Mouse (Mus musculus): ENCODE results near the gene Ifrd2. TPM values are rescaled to one million over a fixed set of nuclear protein-coding genes. Genes with fewer than 3 reads are reported as not detected.

Gene Ifrd2
- total RNA-seq, 4 experiments from 2014 or later: 51.3 to 56.2 (median 54.0) TPM

DNA sequence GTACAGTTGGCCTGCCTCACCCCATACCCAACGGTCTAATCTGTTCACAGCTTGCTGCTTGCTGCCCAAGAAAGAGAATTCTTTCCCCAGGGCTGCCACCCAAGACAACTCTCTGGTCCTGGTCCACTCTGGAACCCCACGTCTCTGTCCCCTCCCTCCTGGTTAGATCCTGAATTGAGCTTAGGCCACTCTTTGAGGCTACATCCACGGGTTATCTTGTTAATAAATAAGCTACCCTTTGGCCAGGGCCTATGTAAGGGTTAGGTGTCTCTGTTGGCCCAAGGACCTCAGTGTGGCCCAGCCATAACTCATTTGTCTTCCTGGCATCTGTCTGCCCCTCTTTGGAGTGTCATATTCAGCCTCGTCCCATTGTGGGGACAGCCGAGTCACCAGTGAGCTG is 10.9 kb downstream of the Ifrd2 start:
- DNase-seq (ENCODE audit: low spot score in 2 of 2): no peak

- no peak for DNase-seq (ENCODE audit: low spot score in 2 of 2)
These were observed 12.0 kb downstream of the Ifrd2 start for GRCm38 (mm10) chr9:107599433-107599832.

DNA sequence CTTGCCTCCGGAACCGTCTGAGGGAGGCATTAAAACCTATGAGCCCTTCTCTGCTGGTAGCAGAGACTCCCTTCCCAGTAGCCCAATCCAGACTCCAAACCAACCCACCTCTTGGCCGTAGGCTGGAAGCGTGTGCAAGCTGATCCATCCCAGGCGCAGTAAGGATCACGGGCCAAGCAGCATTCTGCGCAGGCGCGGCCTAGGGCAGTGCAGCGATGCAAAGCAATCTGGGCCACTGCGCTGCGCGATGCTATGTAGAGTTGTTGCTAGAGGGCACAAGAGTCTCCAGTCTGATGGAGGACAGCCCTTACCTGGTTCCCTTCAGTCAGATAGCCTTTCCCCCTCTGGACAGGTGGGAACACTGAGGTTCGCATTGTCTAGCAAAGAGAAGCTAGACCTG is 12.4 kb downstream of the Ifrd2 start:
- no peak for DNase-seq (ENCODE audit: low spot score in 2 of 2)

- no peak for DNase-seq (ENCODE audit: low spot score in 2 of 2)
These were observed 13.3 kb downstream of the Ifrd2 start for GRCm38 (mm10) chr9:107600745-107601144.

- DNase-seq (ENCODE audit: low spot score in 2 of 2): no peak
These were observed 13.8 kb downstream of the Ifrd2 start for GRCm38 (mm10) chr9:107601275-107601674.

- peak; percentile 87 to 88 for DNase-seq (ENCODE audit: low spot score in 2 of 2)
These were observed 14.7 kb downstream of the Ifrd2 start for GRCm38 (mm10) chr9:107602068-107602648.

GRCm38 (mm10) chr9:107603251-107603650 is 15.8 kb downstream of the Ifrd2 start:
- DNase-seq (ENCODE audit: low spot score in 2 of 2): no peak

- DNase-seq (ENCODE audit: low spot score in 2 of 2): no peak
These were observed 17.7 kb downstream of the Ifrd2 start for GRCm38 (mm10) chr9:107605041-107605661.

DNA sequence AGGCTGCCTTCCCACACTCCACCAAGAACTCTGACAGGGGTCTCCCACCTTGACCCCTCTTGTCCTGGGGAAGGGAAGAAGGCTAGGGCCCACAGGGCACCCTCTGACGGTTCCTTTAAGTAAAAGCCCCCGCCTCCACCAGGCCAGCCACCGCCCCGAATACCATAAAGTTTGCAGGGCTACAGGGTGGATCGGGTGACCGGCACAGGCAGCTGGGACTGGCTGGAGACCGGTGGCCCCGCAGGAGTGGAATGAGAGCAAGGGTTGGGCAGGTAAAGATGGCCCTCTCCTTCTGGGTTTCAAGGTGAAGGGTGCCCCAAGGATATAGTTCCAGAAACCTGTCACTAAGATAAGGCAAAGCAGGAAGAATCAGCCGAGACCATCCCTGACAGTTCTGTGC is 19.1 kb downstream of the Ifrd2 start:
- DNase-seq (ENCODE audit: low spot score in 2 of 2): no peak

- DNase-seq (ENCODE audit: low spot score in 2 of 2): no peak
These were observed 19.6 kb downstream of the Ifrd2 start for GRCm38 (mm10) chr9:107607036-107607435.

- no peak for DNase-seq (ENCODE audit: low spot score in 2 of 2)
These were observed 20.3 kb downstream of the Ifrd2 start for GRCm38 (mm10) chr9:107607653-107608245.

DNA sequence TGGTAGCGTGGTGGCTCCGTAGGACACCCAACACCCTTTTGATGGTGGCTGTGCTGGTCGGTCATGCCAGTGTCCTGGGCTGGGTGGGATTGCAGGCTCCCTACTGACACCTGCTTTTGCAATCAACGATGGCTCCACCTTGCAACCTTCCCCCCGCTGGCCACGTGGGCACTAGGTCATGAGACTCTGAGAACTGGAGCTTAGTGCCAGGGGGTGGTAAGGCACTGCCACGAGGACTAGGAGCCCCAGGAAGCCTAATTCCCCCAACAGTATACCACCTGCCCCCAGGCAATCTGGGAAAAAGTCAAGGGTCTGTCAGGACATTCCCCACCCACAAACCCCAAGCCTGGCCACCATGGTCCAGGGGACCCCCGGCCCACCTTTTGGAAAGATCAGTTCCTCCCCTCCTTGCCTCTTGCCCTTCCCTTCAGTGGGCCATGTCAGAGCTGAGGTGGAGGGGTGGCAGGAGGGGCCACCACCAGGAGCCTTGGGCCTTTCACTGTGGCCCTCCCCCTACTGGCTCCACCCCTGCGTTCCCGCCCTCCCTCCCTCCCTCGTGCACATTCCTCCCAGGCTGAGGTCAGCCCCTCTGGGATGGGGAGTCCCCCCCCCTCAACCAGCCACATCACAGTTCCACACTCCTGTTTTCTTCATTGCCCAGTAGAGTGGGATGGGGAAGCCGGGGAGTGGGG is 21.4 kb downstream of the Ifrd2 start, which contains the start of gene Sema3b:
Gene Sema3b (minus strand): TSS at position 489 of the 692 bp plus-strand sequence.
- DNase-seq (ENCODE audit: low spot score in 2 of 2): no peak

GRCm38 (mm10) chr9:107609433-107609830 is 22.0 kb downstream of the Ifrd2 start:
- DNase-seq (ENCODE audit: low spot score in 2 of 2): no peak

DNA sequence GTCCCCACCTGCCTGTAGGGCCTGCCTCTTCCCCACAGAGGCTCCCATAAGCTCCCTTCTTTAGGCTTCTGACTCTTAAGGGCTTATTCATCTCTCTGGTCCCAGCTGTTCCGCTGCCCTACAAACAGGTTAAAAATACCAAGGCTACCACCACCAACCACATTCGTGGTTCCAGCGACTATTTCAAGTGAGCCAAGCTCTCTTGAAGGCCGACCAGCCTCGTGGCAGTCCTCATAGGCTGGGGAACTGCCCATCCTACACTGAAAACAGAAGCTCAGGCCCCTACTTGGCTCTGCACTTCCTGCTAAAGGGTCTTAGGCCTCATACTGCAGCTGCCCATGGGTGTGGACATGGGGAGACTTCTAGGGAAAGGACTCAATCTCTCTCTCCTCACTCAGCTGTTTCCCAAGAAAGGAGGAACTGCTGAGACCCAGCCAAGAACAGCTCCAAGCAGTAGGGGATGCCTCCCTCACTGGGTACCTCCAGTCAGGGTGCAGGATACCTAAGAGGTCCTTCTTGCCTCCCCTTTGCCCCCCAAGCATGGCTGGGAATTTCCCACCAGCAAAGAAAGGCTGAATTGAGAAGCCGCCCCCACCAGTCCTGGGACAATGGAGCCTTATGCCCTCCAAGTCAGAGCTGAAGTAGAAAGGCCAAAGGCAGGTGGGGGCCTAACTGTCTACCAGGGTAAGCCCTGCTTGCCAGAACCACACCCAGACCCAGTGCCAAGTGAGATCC is 24.2 kb downstream of the Ifrd2 start:
- DNase-seq (ENCODE audit: low spot score in 2 of 2): no peak

DNA sequence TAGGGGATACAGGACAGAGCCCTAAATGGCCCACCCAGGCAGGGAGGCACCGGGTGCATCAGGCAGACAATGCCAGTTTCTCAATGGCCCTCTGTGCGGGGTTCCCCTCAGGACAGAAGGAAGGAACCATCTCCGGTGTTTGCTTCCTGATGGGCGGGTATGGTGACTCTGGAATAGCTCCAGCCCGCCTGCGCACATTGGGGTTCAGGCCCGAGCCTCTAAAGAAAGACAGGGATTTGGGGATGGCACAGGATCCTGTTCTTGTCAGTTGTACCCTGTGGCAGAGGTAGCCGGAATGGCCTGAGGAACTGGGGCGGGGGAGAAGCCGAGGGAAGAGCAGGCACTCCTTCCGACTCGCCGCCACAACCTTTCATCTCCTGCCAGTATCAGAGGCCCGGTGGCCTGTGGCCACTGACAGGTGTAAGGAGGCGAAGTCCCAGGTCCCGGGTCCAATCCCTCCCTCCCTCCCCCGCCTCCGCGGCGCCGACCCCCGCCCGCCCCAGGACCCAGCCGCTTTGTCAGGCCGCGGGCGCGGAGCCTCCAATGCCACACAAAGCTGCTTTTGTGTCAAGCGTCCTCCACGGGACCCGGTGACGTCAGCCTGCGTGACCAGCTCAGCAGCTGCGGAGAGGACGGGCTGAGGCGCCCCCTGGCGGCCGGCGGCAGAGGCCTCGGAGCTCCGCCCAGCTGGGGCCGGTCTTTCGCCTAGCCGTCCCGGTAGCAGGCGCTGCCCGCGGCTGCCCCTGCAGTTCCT is 24.9 kb downstream of the Ifrd2 start:
- peak; percentile 95 to 97 for DNase-seq (ENCODE audit: low spot score in 2 of 2)

GRCm38 (mm10) chr9:107612945-107613569 is 25.6 kb downstream of the Ifrd2 start:
- DNase-seq (ENCODE audit: low spot score in 2 of 2): no peak

DNA sequence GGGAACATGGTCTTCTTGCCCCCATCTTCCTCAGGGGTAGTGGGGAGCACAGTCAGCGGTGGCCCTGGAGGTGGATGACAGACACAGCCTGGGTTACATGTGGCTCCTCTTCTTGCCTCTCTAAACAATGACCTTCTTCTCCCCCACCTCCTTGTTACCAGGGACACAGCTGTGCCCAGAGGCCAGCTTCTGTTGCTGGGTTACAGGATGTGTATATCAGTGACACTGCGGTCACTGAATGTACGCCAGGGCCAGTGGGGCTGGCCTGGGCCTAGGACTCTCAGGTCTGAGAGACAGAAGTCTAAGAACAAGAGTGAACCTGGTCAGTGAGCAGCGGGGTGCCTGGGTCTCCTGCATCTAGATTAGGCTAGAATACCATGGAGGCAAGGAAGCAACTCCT is 27.6 kb downstream of the Ifrd2 start:
- DNase-seq (ENCODE audit: low spot score in 2 of 2): no peak

- DNase-seq (ENCODE audit: low spot score in 2 of 2): no peak
These were observed 30.0 kb downstream of the Ifrd2 start for GRCm38 (mm10) chr9:107617461-107617860.

GRCm38 (mm10) chr9:107618098-107618497 is 30.7 kb downstream of the Ifrd2 start:
- DNase-seq (ENCODE audit: low spot score in 2 of 2): no peak

GRCm38 (mm10) chr9:107618778-107619545 is 31.5 kb downstream of the Ifrd2 start:
- no peak for DNase-seq (ENCODE audit: low spot score in 2 of 2)
